Mouse (Mus musculus): ENCODE measurements around the gene D17Wsu92e. TPM values are rescaled to one million over a fixed set of nuclear protein-coding genes. Genes with fewer than 3 reads are reported as not detected.

Gene D17Wsu92e
- polyA plus RNA-seq, 1 experiment from 2014 or later: 9.1 TPM

- Histone ChIP-seq H3K27ac (no peak overlapping the region), H3K36me3 (ENCODE audit: poor library complexity, severe bottlenecking) (no peaks in the 10 kb centered on the region), H3K4me2 (peak overlapping the region; percentile 27; the same call in 1 of the 2 replicates), H3K4me1 (peaks cover 14% of the 10 kb centered on the region), H3K4me3 (no peak overlapping the region), H3K9me3 (replicated peaks) (no peaks in the 10 kb centered on the region; the same call in 1 of the 2 replicates), H3K9ac (peak overlapping the region; percentile 23; the same call in 1 of the 2 replicates), H3K27me3 (no peaks in the 10 kb centered on the region)
- WGBS: 14% methylated on average over 10 of the region's 10 CpGs
- ATAC-seq: no peak
Observed at GRCm38 (mm10) chr17:27725412-27725811, 95.0 kb downstream of the D17Wsu92e start.

GRCm38 (mm10) chr17:27725011-27725410, 95.4 kb downstream of the D17Wsu92e start:
- Histone ChIP-seq H3K36me3 (ENCODE audit: poor library complexity, severe bottlenecking) (no peaks in the 10 kb centered on the region), H3K27me3 (no peaks in the 10 kb centered on the region), H3K9me3 (replicated peaks) (no peaks in the 10 kb centered on the region), H3K9ac (no peak overlapping the region), H3K4me3 (no peak overlapping the region), H3K27ac (no peak overlapping the region), H3K4me1 (peaks cover 17% of the 10 kb centered on the region), H3K4me2 (0 out of 2 replicates have a peak overlapping the region, but pooled peaks have one; percentile 27)
- WGBS: 23% methylated on average over 10 of the region's 10 CpGs
- ATAC-seq: no peak

GRCm38 (mm10) chr17:27724327-27724726, 96.1 kb downstream of the D17Wsu92e start:
- Histone ChIP-seq H3K4me2 (no peak overlapping the region), H3K27me3 (no peaks in the 10 kb centered on the region), H3K4me3 (no peak overlapping the region), H3K27ac (no peak overlapping the region), H3K9me3 (replicated peaks) (no peaks in the 10 kb centered on the region), H3K4me1 (peaks cover 17% of the 10 kb centered on the region), H3K36me3 (ENCODE audit: poor library complexity, severe bottlenecking) (no peaks in the 10 kb centered on the region), H3K9ac (no peak overlapping the region)
- WGBS: 31% methylated on average over 3 of the region's 3 CpGs
- no peak for ATAC-seq

- Histone ChIP-seq H3K27ac (no peak overlapping the region), H3K4me3 (no peak overlapping the region), H3K4me1 (peaks cover 32% of the 10 kb centered on the region), H3K9me3 (replicated peaks) (no peaks in the 10 kb centered on the region), H3K4me2 (no peak overlapping the region), H3K36me3 (ENCODE audit: poor library complexity, severe bottlenecking) (no peaks in the 10 kb centered on the region), H3K27me3 (peaks cover 11% of the 10 kb centered on the region), H3K9ac (no peak overlapping the region)
- 69% methylated on average over 9 of the region's 9 CpGs for WGBS
- no peak for ATAC-seq
Observed at GRCm38 (mm10) chr17:27721125-27721664, 99.3 kb downstream of the D17Wsu92e start.

- no peak overlapping the region for H3K9ac ChIP-seq
- H3K36me3 ChIP-seq (ENCODE audit: poor library complexity, severe bottlenecking): no peaks in the 10 kb centered on the region
- ATAC-seq: no peak
- H3K27ac ChIP-seq: no peak overlapping the region
- 20% methylated on average over 9 of the region's 9 CpGs for WGBS
- no peak overlapping the region for H3K4me3 ChIP-seq
- H3K4me1 ChIP-seq: peaks cover 26% of the 10 kb centered on the region
- peaks cover 11% of the 10 kb centered on the region for H3K27me3 ChIP-seq
- H3K4me2 ChIP-seq: no peak overlapping the region
- H3K9me3 ChIP-seq (replicated peaks): no peaks in the 10 kb centered on the region
Observed at GRCm38 (mm10) chr17:27720326-27720725, 100.1 kb downstream of the D17Wsu92e start.

GRCm38 (mm10) chr17:27719663-27720062, 100.8 kb downstream of the D17Wsu92e start:
- H3K9ac ChIP-seq: no peak overlapping the region
- H3K9me3 ChIP-seq (replicated peaks): no peaks in the 10 kb centered on the region
- no peak overlapping the region for H3K4me3 ChIP-seq
- H3K27me3 ChIP-seq: peaks cover 11% of the 10 kb centered on the region
- peaks cover 19% of the 10 kb centered on the region for H3K4me1 ChIP-seq
- 75% methylated on average over 14 of the region's 14 CpGs for WGBS
- H3K27ac ChIP-seq: no peak overlapping the region
- no peak overlapping the region for H3K4me2 ChIP-seq
- no peak for ATAC-seq
- no peaks in the 10 kb centered on the region for H3K36me3 ChIP-seq (ENCODE audit: poor library complexity, severe bottlenecking)

- Histone ChIP-seq H3K9ac (no peak overlapping the region), H3K9me3 (replicated peaks) (no peaks in the 10 kb centered on the region), H3K4me2 (no peak overlapping the region), H3K4me1 (peaks cover 19% of the 10 kb centered on the region), H3K27me3 (peaks cover 11% of the 10 kb centered on the region), H3K27ac (no peak overlapping the region), H3K36me3 (ENCODE audit: poor library complexity, severe bottlenecking) (no peaks in the 10 kb centered on the region), H3K4me3 (no peak overlapping the region)
- 61% methylated on average over 5 of the region's 5 CpGs for WGBS
- 0 out of 2 replicates have a peak, but pooled peaks have one; percentile 6 for ATAC-seq
Observed at GRCm38 (mm10) chr17:27718250-27718649, 102.2 kb downstream of the D17Wsu92e start.

- ATAC-seq: peak; percentile 59; the same call in 1 of the 2 replicates
- H3K27ac ChIP-seq: no peak overlapping the region
- H3K4me1 ChIP-seq: peaks cover 19% of the 10 kb centered on the region
- H3K9me3 ChIP-seq (replicated peaks): no peaks in the 10 kb centered on the region
- H3K36me3 ChIP-seq (ENCODE audit: poor library complexity, severe bottlenecking): no peaks in the 10 kb centered on the region
- H3K9ac ChIP-seq: peak overlapping the region; percentile 43
- peaks cover 11% of the 10 kb centered on the region for H3K27me3 ChIP-seq
- peak overlapping the region; percentile 24 for H3K4me3 ChIP-seq
- 3% methylated on average over 16 of the region's 16 CpGs for WGBS
- H3K4me2 ChIP-seq: peak overlapping the region; percentile 58
Observed at GRCm38 (mm10) chr17:27716804-27717203, 103.6 kb downstream of the D17Wsu92e start.

GRCm38 (mm10) chr17:27712832-27713231, 107.6 kb downstream of the D17Wsu92e start:
- WGBS: 56% methylated on average over 1 of the region's 1 CpGs
- Histone ChIP-seq H3K36me3 (ENCODE audit: poor library complexity, severe bottlenecking) (no peaks in the 10 kb centered on the region), H3K9ac (no peak overlapping the region), H3K4me2 (no peak overlapping the region), H3K4me1 (peaks cover 20% of the 10 kb centered on the region), H3K27me3 (peaks cover 11% of the 10 kb centered on the region), H3K27ac (no peak overlapping the region), H3K9me3 (replicated peaks) (no peaks in the 10 kb centered on the region), H3K4me3 (no peak overlapping the region)
- no peak for ATAC-seq

- Histone ChIP-seq H3K9me3 (replicated peaks) (no peaks in the 10 kb centered on the region), H3K27ac (no peak overlapping the region), H3K27me3 (peaks cover 25% of the 10 kb centered on the region), H3K4me3 (no peak overlapping the region), H3K4me2 (no peak overlapping the region), H3K4me1 (peaks cover 13% of the 10 kb centered on the region), H3K9ac (no peak overlapping the region), H3K36me3 (ENCODE audit: poor library complexity, severe bottlenecking) (no peaks in the 10 kb centered on the region)
- WGBS: 73% methylated on average over 5 of the region's 5 CpGs
- no peak for ATAC-seq
Observed at GRCm38 (mm10) chr17:27709650-27710049, 110.8 kb downstream of the D17Wsu92e start.

- H3K4me1 ChIP-seq: peaks cover 13% of the 10 kb centered on the region
- no peak overlapping the region for H3K27ac ChIP-seq
- H3K27me3 ChIP-seq: peaks cover 25% of the 10 kb centered on the region
- ATAC-seq: peak; percentile 87
- H3K4me2 ChIP-seq: peak overlapping the region; percentile 58
- H3K9ac ChIP-seq: peak overlapping the region; percentile 37; the same call in 1 of the 2 replicates
- peak overlapping the region; percentile 23 for H3K4me3 ChIP-seq
- 6% methylated on average over 25 of the region's 25 CpGs for WGBS
- H3K36me3 ChIP-seq (ENCODE audit: poor library complexity, severe bottlenecking): no peaks in the 10 kb centered on the region
- no peaks in the 10 kb centered on the region for H3K9me3 ChIP-seq (replicated peaks)
Observed at GRCm38 (mm10) chr17:27707954-27708661, 112.3 kb downstream of the D17Wsu92e start.

- Histone ChIP-seq H3K4me3 (no peak overlapping the region), H3K27me3 (peaks cover 25% of the 10 kb centered on the region), H3K4me1 (peaks cover 17% of the 10 kb centered on the region), H3K4me2 (no peak overlapping the region), H3K9me3 (replicated peaks) (no peaks in the 10 kb centered on the region), H3K36me3 (ENCODE audit: poor library complexity, severe bottlenecking) (no peaks in the 10 kb centered on the region), H3K27ac (no peak overlapping the region), H3K9ac (no peak overlapping the region)
- ATAC-seq: no peak
- WGBS: 41% methylated on average over 10 of the region's 10 CpGs
Observed at GRCm38 (mm10) chr17:27705661-27706060, 114.8 kb downstream of the D17Wsu92e start.
